Mouse (Mus musculus) kidney, adult 2 months (tissue): ENCODE data around the gene Ak8.

Experiments used
- CTCF ChIP-seq: fragments of 200-500 bp; conservative IDR thresholded peaks from 2 replicates; pipeline ENCODE4 v1.5.1; 2011; ENCODE audit warnings: low read depth, mild to moderate bottlenecking, control low read depth, low read length, moderate library complexity, mixed read lengths; ENCODE audit not compliant: insufficient read depth, insufficient read length
- POLR2A ChIP-seq: fragments of 200-500 bp; IDR thresholded peaks from one replicate; pipeline ENCODE4 v1.6.1; 2011; ENCODE audit warnings: low read depth, low read length, control low read depth

DNA sequence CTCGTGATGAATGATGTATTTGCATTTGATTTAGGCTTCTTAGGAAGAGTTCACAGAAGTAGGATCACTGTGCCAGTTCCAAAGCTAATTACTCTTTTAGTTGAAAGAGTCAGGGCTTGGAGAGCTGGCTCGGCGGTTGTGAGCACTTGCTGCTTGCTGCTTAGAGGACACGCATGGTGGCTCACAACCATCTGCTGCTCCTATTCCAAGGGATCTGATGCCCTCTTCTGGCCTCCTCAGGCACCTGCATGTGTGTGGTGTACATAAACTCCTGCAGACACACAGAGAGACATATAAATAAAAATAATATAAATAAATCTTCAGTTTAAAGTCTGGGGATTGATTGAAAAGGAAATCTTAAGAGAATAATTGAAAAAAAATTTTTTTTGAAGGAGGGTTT, 81.3 kb downstream of the Ak8 start:
- TF ChIP-seq POLR2A, result no peak
- no peak for TF ChIP-seq CTCF
